Mouse (Mus musculus) stomach, postnatal 0 days (tissue): Measurements from ENCODE around the gene Cdk12.

Experiments used
- CTCF ChIP-seq: IDR thresholded peaks from 2 replicates; pipeline ENCODE4 v1.5.1; 2016; ENCODE audit warnings: antibody characterized with exemption, low read depth, mild to moderate bottlenecking, moderate library complexity
- EP300 ChIP-seq: optimal IDR thresholded peaks from 2 replicates; pipeline ENCODE3; 2016; ENCODE audit warnings: antibody characterized with exemption

GRCm38 (mm10) chr11:98320381-98320780 lies 117.5 kb downstream of the Cdk12 start:
- TF ChIP-seq CTCF (no peak), EP300 (no peak)
